Mouse (Mus musculus): ENCODE measurements at regions not wholly inside any gene's neighbourhood (a gene's known extent, or its start where the extent isn't known, plus 50 kb on each side); places are given as distances from the start of the nearest gene placed in this dataset.

GRCm38 (mm10) chr13:110683259-110684041, 288.6 kb downstream of the Plk2 start:
- no peak for DNase-seq (ENCODE audit: low read depth, low spot score)

GRCm38 (mm10) chr13:110688796-110689195, 293.9 kb downstream of the Plk2 start:
- no peak for DNase-seq (ENCODE audit: low read depth, low spot score)

- DNase-seq (ENCODE audit: low read depth, low spot score) = peak; percentile 86
Observed at GRCm38 (mm10) chr13:110690501-110691255, 295.8 kb downstream of the Plk2 start.

GRCm38 (mm10) chr13:110692696-110693095, 297.9 kb downstream of the Plk2 start:
- no peak for DNase-seq (ENCODE audit: low read depth, low spot score)

- DNase-seq (ENCODE audit: low read depth, low spot score) = no peak
Observed at GRCm38 (mm10) chr13:110694876-110695275, 300.0 kb downstream of the Plk2 start.

GRCm38 (mm10) chr13:110696549-110696948, 301.7 kb downstream of the Plk2 start:
- no peak for DNase-seq (ENCODE audit: low read depth, low spot score)

- peak; percentile 46 for DNase-seq (ENCODE audit: low read depth, low spot score)
Observed at GRCm38 (mm10) chr13:110704261-110704660, 309.4 kb downstream of the Plk2 start.

- no peak for DNase-seq (ENCODE audit: low read depth, low spot score)
Observed at GRCm38 (mm10) chr13:110710847-110711246, 316.0 kb downstream of the Plk2 start.

GRCm38 (mm10) chr13:110712527-110712926, 317.7 kb downstream of the Plk2 start:
- DNase-seq (ENCODE audit: low read depth, low spot score) = no peak

- no peak for DNase-seq (ENCODE audit: low read depth, low spot score)
Observed at GRCm38 (mm10) chr13:110722170-110722569, 327.3 kb downstream of the Plk2 start.

- DNase-seq (ENCODE audit: low read depth, low spot score) = no peak
Observed at GRCm38 (mm10) chr13:110722752-110723151, 327.9 kb downstream of the Plk2 start.

- no peak for DNase-seq (ENCODE audit: low read depth, low spot score)
Observed at GRCm38 (mm10) chr13:110724836-110725235, 330.0 kb downstream of the Plk2 start.

GRCm38 (mm10) chr13:110725821-110726220, 331.0 kb downstream of the Plk2 start:
- peak; percentile 60 for DNase-seq (ENCODE audit: low read depth, low spot score)

GRCm38 (mm10) chr13:110735511-110735910, 340.7 kb downstream of the Plk2 start:
- DNase-seq (ENCODE audit: low read depth, low spot score) = peak; percentile 77

- DNase-seq (ENCODE audit: low read depth, low spot score) = peak; percentile 66
Observed at GRCm38 (mm10) chr13:110741576-110742206, 346.8 kb downstream of the Plk2 start.

GRCm38 (mm10) chr13:110747223-110747868, 352.5 kb downstream of the Plk2 start:
- no peak for DNase-seq (ENCODE audit: low read depth, low spot score)

- no peak for DNase-seq (ENCODE audit: low read depth, low spot score)
Observed at GRCm38 (mm10) chr13:110752746-110753145, 357.9 kb downstream of the Plk2 start.

- DNase-seq (ENCODE audit: low read depth, low spot score) = no peak
Observed at GRCm38 (mm10) chr13:110754548-110754947, 359.7 kb downstream of the Plk2 start.

GRCm38 (mm10) chr13:110756877-110757276, 362.0 kb downstream of the Plk2 start:
- DNase-seq (ENCODE audit: low read depth, low spot score) = peak; percentile 88

GRCm38 (mm10) chr13:110769210-110769609, 374.4 kb downstream of the Plk2 start:
- DNase-seq (ENCODE audit: low read depth, low spot score) = peak; percentile 36

GRCm38 (mm10) chr13:110775251-110775650, 380.4 kb downstream of the Plk2 start:
- no peak for DNase-seq (ENCODE audit: low read depth, low spot score)

All from 3T3-L1 (cell line).